Mouse (Mus musculus): ENCODE results near the gene Usp32.

DNA sequence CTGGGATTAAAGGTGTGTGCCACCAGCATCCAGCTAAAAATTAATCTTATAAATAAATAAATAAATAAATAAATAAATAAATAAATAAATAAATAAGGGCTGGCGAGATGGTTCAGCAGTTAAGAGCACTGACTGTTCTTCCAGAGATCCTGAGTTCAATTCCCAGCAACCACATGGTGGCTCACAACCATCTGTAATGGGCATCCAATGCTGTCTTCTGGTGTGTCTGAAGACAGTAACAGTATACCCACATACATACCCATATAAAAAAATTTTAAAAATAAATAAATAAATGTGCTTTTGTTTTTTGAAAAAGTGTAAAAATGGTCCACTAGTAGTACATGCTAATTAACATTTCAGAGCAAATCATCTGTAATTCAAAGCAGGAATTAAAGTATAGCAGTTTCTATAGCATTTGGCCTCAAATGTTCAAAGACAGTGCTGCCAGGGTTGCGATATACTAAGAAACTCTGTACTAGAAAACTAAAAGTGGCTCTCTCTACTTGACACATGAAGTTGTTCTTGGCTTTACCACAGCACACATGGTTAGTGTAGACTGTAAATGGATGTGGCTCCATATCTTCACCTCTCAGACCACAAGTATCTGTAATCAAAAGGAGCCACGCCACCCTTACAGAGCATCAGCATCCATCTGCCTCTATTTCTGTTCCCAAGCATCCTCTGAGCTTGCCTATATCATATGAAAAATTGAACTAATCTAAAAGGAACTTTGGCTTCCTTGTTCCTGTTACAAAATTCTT, 23.7 kb downstream of the Usp32 start:
- no peak for TF ChIP-seq CTCF (conservative IDR thresholded peaks at IDR 0.05; ENCODE audit: insufficient read depth, insufficient read length, low read depth, low read length)
- no peak for TF ChIP-seq POLR2A (IDR thresholded peaks at IDR 0.05; ENCODE audit: low read depth, low read length)
